Mouse (Mus musculus): Measurements from ENCODE around the gene Prrx2. TPM values are rescaled to one million over a fixed set of nuclear protein-coding genes. Genes with fewer than 3 reads are reported as not detected.

Prrx2 gene
- polyA plus RNA-seq, 1 experiment from 2014 or later, result 2.8 TPM

GRCm38 (mm10) chr2:30850581-30850980, 15.8 kb downstream of the Prrx2 start:
- no peak overlapping the region for H3K4me3 ChIP-seq (replicated peaks)
- peaks cover 18% of the 10 kb centered on the region for H3K27me3 ChIP-seq
- 65% methylated on average over 6 of the region's 6 CpGs for WGBS
- ATAC-seq, result no peak
- peaks cover 13% of the 10 kb centered on the region for H3K4me1 ChIP-seq (replicated peaks)
- no peaks in the 10 kb centered on the region for H3K36me3 ChIP-seq
- no peak overlapping the region for H3K4me2 ChIP-seq (replicated peaks)
- H3K9me3 ChIP-seq, result no peaks in the 10 kb centered on the region
- H3K9ac ChIP-seq (replicated peaks), result no peak overlapping the region
- no peak overlapping the region for H3K27ac ChIP-seq

- H3K9ac ChIP-seq (replicated peaks), result peak overlapping the region; percentile 50; the same call in 1 of the 2 replicates
- no peak for ATAC-seq
- no peak overlapping the region for H3K4me3 ChIP-seq (replicated peaks)
- H3K9me3 ChIP-seq, result no peaks in the 10 kb centered on the region
- H3K27me3 ChIP-seq, result no peaks in the 10 kb centered on the region
- WGBS, result 45% methylated on average over 20 of the region's 20 CpGs
- no peak overlapping the region for H3K4me2 ChIP-seq (replicated peaks)
- no peak overlapping the region for H3K27ac ChIP-seq
- H3K36me3 ChIP-seq, result no peaks in the 10 kb centered on the region
- H3K4me1 ChIP-seq (replicated peaks), result peaks cover 16% of the 10 kb centered on the region
Observed at GRCm38 (mm10) chr2:30852771-30853313, 18.1 kb downstream of the Prrx2 start.

DNA sequence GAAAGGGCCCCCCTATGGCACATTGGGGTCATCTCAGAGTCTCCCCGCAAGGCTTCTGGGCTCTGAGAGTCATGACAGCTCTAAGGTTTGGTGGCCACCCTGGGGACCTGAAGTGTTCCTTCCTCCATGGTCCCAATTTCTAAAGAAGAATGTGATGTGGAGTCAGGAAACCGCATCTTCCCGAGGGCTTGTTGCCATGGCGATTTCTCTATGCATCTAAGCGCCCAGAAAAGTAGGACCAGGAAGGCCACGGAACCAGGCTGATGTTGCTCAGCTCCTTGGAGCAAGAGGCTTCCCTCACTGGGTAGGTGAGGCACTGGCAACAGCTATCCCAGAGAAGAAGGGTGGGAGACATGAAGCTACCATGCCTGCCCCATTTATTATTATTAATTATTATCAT, 22.3 kb downstream of the Prrx2 start:
- no peak for ATAC-seq

DNA sequence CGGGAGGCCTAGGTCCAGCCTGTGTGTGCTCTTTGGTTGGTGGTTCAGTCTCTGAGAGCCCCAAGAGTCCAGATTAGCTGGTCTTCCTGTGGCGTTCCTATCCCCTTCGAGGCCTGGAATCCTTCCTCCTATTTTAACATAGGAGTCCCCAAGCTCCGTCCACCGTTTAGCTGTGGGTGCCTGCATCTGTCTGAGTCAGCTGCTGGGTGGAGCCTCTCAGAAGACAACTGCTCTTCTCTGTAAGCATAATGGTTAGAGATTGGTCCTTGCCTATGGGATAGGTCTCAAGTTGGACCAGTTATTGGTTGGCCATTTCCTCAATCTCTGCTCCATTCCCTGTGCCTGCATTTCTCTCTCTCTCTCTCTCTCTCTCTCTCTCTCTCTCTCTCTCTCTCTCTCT, 25.0 kb downstream of the Prrx2 start:
- 81% methylated on average over 5 of the region's 5 CpGs for WGBS
- no peak for ATAC-seq

More for the DNA sequence above, 22.3 kb downstream of the Prrx2 start:
- Histone ChIP-seq H3K4me3 (replicated peaks) (no peak overlapping the region), H3K27ac (no peak overlapping the region), H3K9me3 (no peaks in the 10 kb centered on the region), H3K36me3 (no peaks in the 10 kb centered on the region), H3K4me2 (replicated peaks) (no peak overlapping the region), H3K4me1 (replicated peaks) (peaks cover 16% of the 10 kb centered on the region), H3K27me3 (no peaks in the 10 kb centered on the region), H3K9ac (replicated peaks) (no peak overlapping the region)
- WGBS, result 59% methylated on average over 6 of the region's 6 CpGs

GRCm38 (mm10) chr2:30862081-30862480, 27.3 kb downstream of the Prrx2 start:
- H3K27ac ChIP-seq, result no peak overlapping the region
- peaks cover 17% of the 10 kb centered on the region for H3K27me3 ChIP-seq
- H3K4me2 ChIP-seq (replicated peaks), result no peak overlapping the region
- H3K36me3 ChIP-seq, result no peaks in the 10 kb centered on the region
- H3K4me1 ChIP-seq (replicated peaks), result peaks cover 5% of the 10 kb centered on the region
- H3K9me3 ChIP-seq, result no peaks in the 10 kb centered on the region
- WGBS, result 59% methylated on average over 4 of the region's 4 CpGs
- H3K4me3 ChIP-seq (replicated peaks), result no peak overlapping the region
- no peak for ATAC-seq
- H3K9ac ChIP-seq (replicated peaks), result no peak overlapping the region

More for the DNA sequence above, 25.0 kb downstream of the Prrx2 start:
- Histone ChIP-seq H3K9me3 (no peaks in the 10 kb centered on the region), H3K4me3 (replicated peaks) (no peak overlapping the region), H3K4me2 (replicated peaks) (no peak overlapping the region), H3K4me1 (replicated peaks) (peaks cover 5% of the 10 kb centered on the region), H3K27me3 (peaks cover 10% of the 10 kb centered on the region), H3K9ac (replicated peaks) (no peak overlapping the region), H3K36me3 (no peaks in the 10 kb centered on the region), H3K27ac (no peak overlapping the region)

DNA sequence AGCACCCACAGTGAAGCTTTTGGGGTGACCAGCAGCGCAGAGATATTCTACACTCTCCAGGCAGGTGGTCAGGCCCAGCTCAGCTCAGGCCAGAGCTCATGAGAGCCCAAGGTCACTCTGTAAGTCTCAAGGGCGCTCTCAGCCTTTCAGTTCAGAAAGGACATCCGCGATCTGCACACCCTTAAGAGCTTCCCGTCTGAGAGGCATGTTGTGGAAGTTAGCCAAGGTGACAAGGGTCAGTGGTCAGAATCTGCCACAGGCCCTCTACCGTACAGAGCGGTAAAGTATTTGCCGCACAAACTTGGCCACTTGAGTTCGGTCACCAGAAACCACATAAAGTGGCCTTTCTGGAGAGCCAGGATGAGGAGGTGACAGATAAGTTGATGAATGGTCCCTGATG, 28.8 kb downstream of the Prrx2 start:
- Histone ChIP-seq H3K4me2 (replicated peaks) (no peak overlapping the region), H3K9ac (replicated peaks) (no peak overlapping the region), H3K36me3 (no peaks in the 10 kb centered on the region), H3K4me1 (replicated peaks) (peaks cover 4% of the 10 kb centered on the region; the same call in 1 of the 2 replicates), H3K27me3 (peaks cover 17% of the 10 kb centered on the region), H3K9me3 (no peaks in the 10 kb centered on the region), H3K4me3 (replicated peaks) (no peak overlapping the region), H3K27ac (no peak overlapping the region)
- no peak for ATAC-seq
- WGBS, result 84% methylated on average over 9 of the region's 9 CpGs

DNA sequence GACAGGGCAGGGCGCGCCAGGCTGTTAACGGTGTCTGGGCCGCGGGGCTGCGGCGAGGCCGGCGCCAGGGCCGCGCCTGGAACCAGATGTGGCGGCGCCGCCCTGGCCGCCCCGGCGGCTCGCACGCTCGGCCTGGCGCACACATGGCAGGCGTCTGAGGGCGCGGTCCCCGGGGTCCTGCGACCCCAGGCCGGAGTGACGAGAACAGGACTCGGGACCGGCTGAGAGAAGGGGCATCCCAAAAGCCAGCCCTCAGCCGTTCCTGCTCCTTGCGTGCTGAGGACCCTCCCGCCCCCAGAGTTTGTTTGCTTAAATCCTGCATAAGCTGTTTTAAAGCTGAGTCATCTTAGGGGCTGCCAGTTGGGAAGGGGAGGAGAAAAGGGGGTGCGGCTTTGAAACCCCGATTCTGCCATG, 30.2 kb downstream of the Prrx2 start:
- no peaks in the 10 kb centered on the region for H3K36me3 ChIP-seq
- 2% methylated on average over 35 of the region's 35 CpGs for WGBS
- no peak overlapping the region for H3K27ac ChIP-seq
- peak overlapping the region; percentile 24 for H3K4me3 ChIP-seq (replicated peaks)
- ATAC-seq, result no peak
- peaks cover 4% of the 10 kb centered on the region; the same call in 1 of the 2 replicates for H3K4me1 ChIP-seq (replicated peaks)
- peak overlapping the region; percentile 46 for H3K4me2 ChIP-seq (replicated peaks)
- peak overlapping the region; percentile 21; the same call in 1 of the 2 replicates for H3K9ac ChIP-seq (replicated peaks)
- peaks cover 17% of the 10 kb centered on the region for H3K27me3 ChIP-seq
- H3K9me3 ChIP-seq, result no peaks in the 10 kb centered on the region

DNA sequence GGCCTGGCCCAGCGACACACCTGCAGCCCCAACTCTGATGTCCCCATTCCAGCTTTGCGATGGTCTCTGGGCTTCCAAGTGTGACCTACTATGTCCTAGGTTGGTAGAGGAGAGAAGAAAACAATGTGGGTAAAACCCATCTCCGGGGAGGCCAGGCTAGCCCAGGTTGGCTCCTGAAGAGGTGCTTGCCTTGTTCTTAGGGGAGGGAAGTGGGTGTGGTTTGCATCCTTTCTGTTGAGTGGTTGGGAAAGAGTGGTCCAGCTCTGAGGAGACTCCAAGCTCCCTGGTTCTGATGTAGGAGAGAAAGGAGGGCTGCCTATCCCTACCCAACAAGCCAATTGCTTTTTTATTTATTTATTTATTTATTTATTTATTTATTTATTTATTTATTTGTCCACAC, 30.7 kb downstream of the Prrx2 start:
- H3K27me3 ChIP-seq, result peaks cover 17% of the 10 kb centered on the region
- no peak overlapping the region for H3K27ac ChIP-seq
- H3K9ac ChIP-seq (replicated peaks), result no peak overlapping the region
- no peaks in the 10 kb centered on the region for H3K9me3 ChIP-seq
- H3K36me3 ChIP-seq, result no peaks in the 10 kb centered on the region
- WGBS, result 50% methylated on average over 3 of the region's 3 CpGs
- peaks cover 4% of the 10 kb centered on the region; the same call in 1 of the 2 replicates for H3K4me1 ChIP-seq (replicated peaks)
- peak overlapping the region; percentile 46; the same call in 1 of the 2 replicates for H3K4me2 ChIP-seq (replicated peaks)
- ATAC-seq, result no peak
- no peak overlapping the region for H3K4me3 ChIP-seq (replicated peaks)

- Histone ChIP-seq H3K27ac (no peak overlapping the region), H3K9ac (replicated peaks) (no peak overlapping the region), H3K4me3 (replicated peaks) (no peak overlapping the region), H3K27me3 (no peaks in the 10 kb centered on the region), H3K4me2 (replicated peaks) (no peak overlapping the region), H3K36me3 (no peaks in the 10 kb centered on the region), H3K4me1 (replicated peaks) (0 out of 2 replicates have a peak, but pooled peaks cover 5% of the 10 kb centered on the region), H3K9me3 (no peaks in the 10 kb centered on the region)
- ATAC-seq, result no peak
- WGBS, result 70% methylated on average over 8 of the region's 8 CpGs
Observed at GRCm38 (mm10) chr2:30870863-30871262, 36.1 kb downstream of the Prrx2 start.

DNA sequence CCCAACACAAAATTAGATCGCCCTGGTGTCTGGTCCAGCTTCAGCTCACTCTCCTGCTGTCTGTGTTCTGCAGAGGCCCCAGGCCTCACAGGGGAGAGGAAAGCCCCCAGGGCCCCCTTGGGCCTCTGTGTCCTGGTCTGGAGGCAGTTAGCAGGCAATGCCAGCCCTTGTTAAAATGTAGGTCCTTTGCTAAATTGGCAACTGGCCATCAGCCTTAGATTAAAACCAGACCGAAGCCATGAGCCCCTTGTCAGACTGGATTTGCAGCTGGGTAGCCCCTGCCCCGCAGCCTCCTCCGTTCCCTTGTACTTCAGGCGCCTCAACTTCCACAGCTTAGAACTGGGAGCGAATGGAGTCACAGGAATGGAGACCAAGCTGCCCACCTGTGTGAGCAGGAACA, 37.9 kb downstream of the Prrx2 start:
- Histone ChIP-seq H3K36me3 (no peaks in the 10 kb centered on the region), H3K9ac (replicated peaks) (no peak overlapping the region), H3K27ac (no peak overlapping the region), H3K4me1 (replicated peaks) (0 out of 2 replicates have a peak, but pooled peaks cover 5% of the 10 kb centered on the region), H3K27me3 (no peaks in the 10 kb centered on the region), H3K9me3 (no peaks in the 10 kb centered on the region), H3K4me2 (replicated peaks) (no peak overlapping the region), H3K4me3 (replicated peaks) (no peak overlapping the region)
- ATAC-seq, result no peak
- WGBS, result 81% methylated on average over 6 of the region's 6 CpGs

DNA sequence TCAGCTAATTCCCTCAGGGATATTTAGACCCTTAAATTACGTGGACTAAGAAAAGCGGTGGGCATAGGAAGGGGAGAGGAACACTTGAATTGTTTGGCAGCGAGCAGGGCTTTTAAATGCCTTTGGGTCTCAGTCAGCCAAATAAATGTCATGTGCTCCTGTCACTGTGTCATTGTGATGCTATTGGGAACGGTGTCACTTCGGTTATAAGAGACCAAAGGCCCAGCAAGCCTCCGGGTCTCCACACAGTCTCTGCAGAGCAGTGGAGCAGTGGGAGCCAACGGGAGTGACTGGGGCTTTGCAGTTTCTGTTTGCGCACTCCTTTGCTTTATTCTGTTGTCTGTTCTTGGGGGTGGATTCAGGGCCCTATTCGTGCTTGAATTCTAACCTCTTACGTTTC, 39.7 kb downstream of the Prrx2 start:
- H3K9ac ChIP-seq (replicated peaks), result no peak overlapping the region
- no peak overlapping the region for H3K4me3 ChIP-seq (replicated peaks)
- H3K27ac ChIP-seq, result no peak overlapping the region
- no peak for ATAC-seq
- 32% methylated on average over 10 of the region's 10 CpGs for WGBS
- no peaks in the 10 kb centered on the region for H3K9me3 ChIP-seq
- H3K4me2 ChIP-seq (replicated peaks), result no peak overlapping the region
- no peaks in the 10 kb centered on the region for H3K36me3 ChIP-seq
- 0 out of 2 replicates have a peak, but pooled peaks cover 5% of the 10 kb centered on the region for H3K4me1 ChIP-seq (replicated peaks)
- H3K27me3 ChIP-seq, result no peaks in the 10 kb centered on the region

- Histone ChIP-seq H3K36me3 (no peaks in the 10 kb centered on the region), H3K4me2 (replicated peaks) (no peak overlapping the region), H3K9me3 (no peaks in the 10 kb centered on the region), H3K27me3 (no peaks in the 10 kb centered on the region), H3K9ac (replicated peaks) (no peak overlapping the region), H3K27ac (no peak overlapping the region), H3K4me3 (replicated peaks) (no peak overlapping the region), H3K4me1 (replicated peaks) (0 out of 2 replicates have a peak, but pooled peaks cover 5% of the 10 kb centered on the region)
- no peak for ATAC-seq
- 81% methylated on average over 7 of the region's 7 CpGs for WGBS
Observed at GRCm38 (mm10) chr2:30875096-30875495, 40.3 kb downstream of the Prrx2 start.
